Mouse (Mus musculus) gastrocnemius, adult 2 months (tissue): Measurements from ENCODE around the gene Lrrc17. TPM values are rescaled to one million over a fixed set of nuclear protein-coding genes. Genes with fewer than 3 reads are reported as not detected.
A peak's percentile ranks its signal among the peaks of the same experiment; 100 is the strongest.
"Not testable (repeated sequence)": the region's sequence is repeated elsewhere in the genome, so short reads cannot be mapped to it uniquely, and the experiment has no call there.

Experiments used
- DNase-seq: peaks from one replicate; pipeline ENCODE4 v3.0.0; 2022
- H3K27ac ChIP-seq: fragments of 200-600 bp; 2 replicates; pipeline ENCODE4 v1.8.1; 2022; ENCODE audit warnings: mild to moderate bottlenecking
- H3K4me3 ChIP-seq: fragments of 200-600 bp; 2 replicates; pipeline ENCODE4 v1.8.1; 2022; ENCODE audit warnings: mild to moderate bottlenecking, moderate library complexity
- CTCF ChIP-seq: fragments of 200-600 bp; IDR thresholded peaks from 2 replicates; pipeline ENCODE4 v1.8.1; 2022; ENCODE audit warnings: antibody characterized with exemption, mild to moderate bottlenecking, moderate library complexity
- intact Hi-C: fragments of 180-260 bp; cut with DNase I; formaldehyde crosslinking; loops from one replicate; pipeline ENCODE4 v1.15.1; 2025
- total RNA-seq, 2 experiments: library from RNA; stranded (reverse); gene quantifications; 2 replicates each; pipeline ENCODE4 v1.2.3; 2021

Gene Lrrc17
- total RNA-seq, 2 experiments from 2014 or later = 1.0 to 1.8 TPM

DNA sequence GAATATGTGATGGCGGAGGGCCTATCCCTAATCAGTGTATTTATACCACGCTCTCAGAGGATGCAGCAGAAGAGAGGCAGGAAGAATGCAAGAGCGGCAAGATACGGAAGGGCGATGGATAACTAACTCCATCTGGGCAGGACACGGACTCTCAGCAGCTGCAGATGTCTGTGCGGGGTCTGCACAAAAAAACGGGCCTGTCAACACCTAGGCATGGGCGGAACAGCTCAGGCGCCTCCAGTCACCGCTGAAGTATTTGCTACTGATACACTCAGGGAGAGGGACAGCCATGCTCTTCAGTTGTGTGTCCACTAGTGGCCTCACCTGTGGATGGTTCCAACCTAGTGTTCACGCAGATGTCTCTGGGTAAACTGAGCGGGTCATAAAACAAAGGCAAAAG is 44.9 kb downstream of the Lrrc17 start:
- intact Hi-C loops = no loop called here
- TF ChIP-seq CTCF = no peak
- no peak overlapping the region for H3K27ac ChIP-seq
- H3K4me3 ChIP-seq = no peak overlapping the region
- DNase-seq = no peak

GRCm38 (mm10) chr5:21592106-21592505 is 48.7 kb downstream of the Lrrc17 start:
- no peak overlapping the region for H3K27ac ChIP-seq
- TF ChIP-seq CTCF = no peak
- intact Hi-C loops = no loop called here
- no peak overlapping the region for H3K4me3 ChIP-seq
- no peak for DNase-seq

GRCm38 (mm10) chr5:21593201-21593709 is 49.9 kb downstream of the Lrrc17 start:
- Histone ChIP-seq H3K27ac (no peak overlapping the region), H3K4me3 (no peak overlapping the region)
- intact Hi-C loops = no loop called here
- no peak for TF ChIP-seq CTCF
- DNase-seq = no peak

DNA sequence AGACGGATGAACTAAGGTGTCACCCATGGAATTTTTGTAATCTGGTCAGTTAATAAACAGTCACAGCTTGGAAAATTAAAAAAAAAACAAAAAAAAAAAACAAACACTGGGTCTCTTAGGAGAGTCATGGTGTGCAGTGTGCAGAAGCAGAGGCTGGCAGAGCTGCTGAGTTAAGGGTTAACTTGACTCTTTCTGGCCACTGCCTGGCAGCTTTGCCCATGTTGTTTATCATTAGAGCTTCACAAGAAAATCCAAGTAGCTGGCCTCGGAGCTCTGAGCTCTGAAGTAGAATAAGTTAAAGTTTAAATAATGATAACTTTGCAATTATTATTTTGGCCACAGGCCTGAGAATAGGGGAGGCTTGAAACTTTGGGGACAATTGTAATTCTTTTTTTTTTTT is 56.2 kb downstream of the Lrrc17 start:
- intact Hi-C loops, H3K27ac ChIP-seq, H3K4me3 ChIP-seq, DNase-seq: not testable (repeated sequence)

DNA sequence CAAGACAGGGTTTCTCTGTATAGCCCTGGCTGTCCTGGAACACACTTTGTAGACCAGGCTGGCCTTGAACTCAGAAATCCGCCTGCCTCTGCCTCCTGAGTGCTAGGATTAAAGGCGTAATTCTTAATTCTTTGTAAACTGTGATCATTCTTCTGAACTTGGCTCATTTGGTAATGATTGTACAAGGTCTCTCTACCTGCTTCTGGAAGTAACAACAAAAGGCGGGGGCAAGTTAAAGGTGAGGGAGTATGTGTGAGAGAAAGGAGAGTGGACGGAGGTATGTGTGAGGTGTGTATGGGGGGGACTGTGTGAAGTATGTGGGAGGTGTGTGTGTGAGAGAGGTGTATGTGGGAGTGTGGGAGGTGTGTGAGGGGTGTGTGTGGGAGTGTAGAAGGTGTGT is 56.6 kb downstream of the Lrrc17 start:
- intact Hi-C loops = no loop called here
- no peak for TF ChIP-seq CTCF
- no peak overlapping the region for H3K27ac ChIP-seq
- no peak overlapping the region for H3K4me3 ChIP-seq
- no peak for DNase-seq

DNA sequence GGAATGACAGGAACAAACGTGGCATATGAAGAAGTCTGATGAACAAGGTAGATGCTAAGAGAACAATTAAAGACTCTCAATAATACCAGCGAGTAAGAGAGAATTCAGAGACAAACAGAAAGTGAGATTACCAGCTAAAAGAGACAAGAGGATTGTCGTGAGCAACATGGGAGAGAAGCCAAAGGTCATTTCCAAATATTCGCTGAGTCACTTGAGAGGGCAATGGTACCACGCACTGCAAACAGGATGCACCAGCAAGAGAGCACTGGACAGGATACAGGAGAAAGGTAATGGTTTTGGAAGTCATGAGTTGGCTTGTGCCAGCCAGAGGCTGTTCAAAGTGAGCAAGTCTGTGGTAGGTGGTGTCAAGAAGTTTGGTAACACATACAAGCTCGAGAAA is 62.6 kb downstream of the Lrrc17 start:
- DNase-seq = no peak
- TF ChIP-seq CTCF = no peak
- intact Hi-C loops = no loop called here
- Histone ChIP-seq H3K27ac (no peak overlapping the region), H3K4me3 (no peak overlapping the region)

GRCm38 (mm10) chr5:21608311-21609304 is 65.2 kb downstream of the Lrrc17 start:
- no peak for TF ChIP-seq CTCF
- H3K27ac ChIP-seq = peak overlapping the region; percentile 56
- no peak overlapping the region for H3K4me3 ChIP-seq
- intact Hi-C loops = no loop called here
- DNase-seq = peak; percentile 43

DNA sequence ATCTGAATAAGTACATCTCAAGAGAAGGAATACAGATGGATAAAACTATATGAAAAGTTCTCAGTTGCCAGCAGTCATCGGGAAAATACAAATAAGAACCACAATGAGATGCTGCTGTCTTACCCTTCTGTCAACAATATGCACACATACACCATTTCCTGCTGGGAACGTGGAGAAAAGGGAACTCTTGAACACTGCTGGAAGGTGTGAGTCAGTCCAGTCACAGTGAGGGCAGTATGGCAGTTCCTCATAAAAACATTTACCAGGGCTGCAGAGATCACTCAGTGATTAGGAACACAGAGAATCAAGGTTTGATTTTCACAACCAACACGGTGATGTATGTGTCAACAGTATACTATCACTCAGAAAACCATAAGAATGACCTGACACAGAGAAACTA is 67.6 kb downstream of the Lrrc17 start:
- no peak for TF ChIP-seq CTCF

DNA sequence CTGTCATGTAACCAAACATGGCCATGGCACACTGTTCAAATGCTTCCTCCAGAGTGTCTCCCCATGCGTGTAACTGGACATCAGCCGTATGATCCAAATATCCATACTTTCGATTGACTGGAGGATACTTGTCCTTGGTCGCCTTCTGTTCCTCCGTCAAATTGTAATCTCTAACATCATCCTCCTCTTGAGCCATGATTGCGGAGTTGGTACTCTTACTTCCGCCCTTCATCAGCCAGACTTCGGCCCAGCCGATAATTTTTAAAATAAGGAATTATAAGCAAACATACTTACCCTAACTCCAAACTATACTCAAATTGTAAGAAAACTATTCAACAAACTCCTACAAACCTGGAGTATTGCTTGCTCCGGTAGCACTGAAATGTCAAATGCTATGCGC is 70.9 kb downstream of the Lrrc17 start:
- intact Hi-C loops, H3K4me3 ChIP-seq, H3K27ac ChIP-seq, DNase-seq: not testable (repeated sequence)

More for the DNA sequence above, 67.6 kb downstream of the Lrrc17 start:
- Histone ChIP-seq H3K4me3 (no peak overlapping the region), H3K27ac (no peak overlapping the region)
- intact Hi-C loops = no loop called here
- no peak for DNase-seq

DNA sequence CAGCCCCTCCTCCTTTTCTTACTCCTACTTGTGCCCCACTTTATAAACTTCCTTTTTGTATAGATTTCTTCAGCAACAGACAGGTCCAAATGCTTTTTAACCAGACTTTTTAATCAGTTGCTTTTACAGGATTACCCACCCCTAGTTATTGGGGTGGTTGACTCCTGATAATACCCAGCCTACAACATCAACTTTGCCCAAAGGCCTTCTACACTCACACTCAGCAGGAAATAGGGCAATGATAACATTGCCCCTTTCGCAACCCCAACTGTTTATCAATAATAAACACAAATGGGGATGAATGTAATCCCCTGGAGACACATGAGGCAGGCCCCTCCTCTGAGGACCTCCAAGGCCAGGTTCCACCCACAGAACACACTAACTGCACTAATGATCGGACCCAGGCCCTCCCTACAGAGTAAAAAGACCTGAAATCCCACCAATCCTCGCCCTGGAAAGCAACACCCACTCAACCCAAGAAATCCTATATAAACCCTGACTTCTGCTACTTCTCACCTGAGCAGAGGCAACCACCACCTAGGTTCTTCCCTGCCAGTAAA is 73.2 kb downstream of the Lrrc17 start:
- no peak for TF ChIP-seq CTCF
- no peak for DNase-seq
- intact Hi-C loops = no loop called here
- H3K4me3 ChIP-seq = no peak overlapping the region
- no peak overlapping the region for H3K27ac ChIP-seq

Other genes with a start within 250 kb of the Lrrc17 start
- gene Fgl2, start 170.9 kb upstream of the Lrrc17 start, total RNA-seq = 10 to 100 TPM in 1 of 2 experiments, 1 to 10 TPM in 1; 7.8 to 13.8 TPM
- 1 to 10 TPM; 3.8 to 4.3 TPM for gene Ccdc146, start 118.9 kb upstream of the Lrrc17 start, total RNA-seq
- 10 to 100 TPM in 1 of 2 experiments, 1 to 10 TPM in 1; 9.4 to 11.0 TPM for gene Fam185a, start 118.6 kb upstream of the Lrrc17 start, total RNA-seq
- under 1 TPM in 1 of 2 experiments, not detected in 1; 0.13 TPM for gene Fbxl13, start 102.1 kb downstream of the Lrrc17 start, total RNA-seq
- gene Armc10, start 102.3 kb downstream of the Lrrc17 start, total RNA-seq = 1 to 10 TPM; 3.5 to 4.1 TPM
- gene Napepld, start 157.8 kb downstream of the Lrrc17 start, total RNA-seq = 10 to 100 TPM in 1 of 2 experiments, 1 to 10 TPM in 1; 9.2 to 11.3 TPM
- 100 to 1,000 TPM in 1 of 2 experiments, 10 to 100 TPM in 1; 90.8 to 122 TPM for gene Pmpcb, start 193.6 kb downstream of the Lrrc17 start, total RNA-seq
- gene Dnajc2, start 241.7 kb downstream of the Lrrc17 start, total RNA-seq = 10 to 100 TPM; 21.4 to 24.7 TPM
- 100 to 1,000 TPM; 111 to 127 TPM for gene Psmc2, start 241.7 kb downstream of the Lrrc17 start, total RNA-seq